Mouse (Mus musculus) spleen, adult 2 months (tissue): ENCODE data around the gene Zscan26. TPM values are rescaled to one million over a fixed set of nuclear protein-coding genes. Genes with fewer than 3 reads are reported as not detected.

Experiments
- DNase-seq, 2 experiments: peaks; one replicate each; pipeline versions ENCODE4 v3.0.0 to v3.0.0-alpha.2; 2012 to 2021; ENCODE audit warnings: low spot score in 2 of 2, low read depth in 1 of 2
- H3K27ac ChIP-seq: fragments of 200-500 bp; 2 replicates; pipeline ENCODE4 v1.5.1; 2012; ENCODE audit warnings: low read length, inconsistent platforms; ENCODE audit not compliant: insufficient read depth
- H3K27me3 ChIP-seq: fragments of 200-500 bp; 2 replicates; pipeline ENCODE4 v1.6.1; 2012; ENCODE audit warnings: mild to moderate bottlenecking, moderate library complexity, low read length, inconsistent platforms; ENCODE audit not compliant: control insufficient read depth, insufficient read depth
- H3K36me3 ChIP-seq: fragments of 200-500 bp; 2 replicates; pipeline ENCODE4 v1.6.1; 2012; ENCODE audit warnings: mild to moderate bottlenecking, low read length, inconsistent platforms; ENCODE audit not compliant: control insufficient read depth, insufficient read depth
- H3K4me1 ChIP-seq: fragments of 200-500 bp; 2 replicates; pipeline ENCODE4 v1.6.1; 2011; ENCODE audit warnings: inconsistent platforms; ENCODE audit not compliant: control insufficient read depth, insufficient read depth, insufficient read length
- H3K4me3 ChIP-seq: fragments of 200-500 bp; 2 replicates; pipeline ENCODE4 v1.5.1; 2011; ENCODE audit warnings: mild to moderate bottlenecking, inconsistent platforms; ENCODE audit not compliant: insufficient read depth, insufficient read length; ENCODE audit errors: extremely low read depth
- CTCF ChIP-seq: fragments of 200-500 bp; IDR thresholded peaks from 2 replicates; pipeline ENCODE4 v1.5.1; 2011; ENCODE audit warnings: mild to moderate bottlenecking, inconsistent platforms; ENCODE audit not compliant: insufficient read depth, insufficient read length, insufficient replicate concordance; ENCODE audit errors: extremely low read depth
- POLR2A ChIP-seq: fragments of 200-500 bp; IDR thresholded peaks from 2 replicates; pipeline ENCODE4 v1.6.1; 2011; ENCODE audit warnings: low read depth, low read length, inconsistent platforms
- WGBS: fragments of 180-500 bp; shearing (Covaris S2); methylation state at CpG from one replicate; pipeline ENCODE4 v1.1.7; 2018; 5-methylcytosine and 5-hydroxymethylcytosine counted together
- polyA plus RNA-seq: library from polyadenylated mRNA; depleted of rRNA; stranded (reverse); fragments of >200 nt; gene quantifications from 2 replicates; pipeline ENCODE4 v1.2.3, GENCODE M21; 2012

Gene Zscan26
- polyA plus RNA-seq, 1 experiment, result 8.5 TPM

DNA sequence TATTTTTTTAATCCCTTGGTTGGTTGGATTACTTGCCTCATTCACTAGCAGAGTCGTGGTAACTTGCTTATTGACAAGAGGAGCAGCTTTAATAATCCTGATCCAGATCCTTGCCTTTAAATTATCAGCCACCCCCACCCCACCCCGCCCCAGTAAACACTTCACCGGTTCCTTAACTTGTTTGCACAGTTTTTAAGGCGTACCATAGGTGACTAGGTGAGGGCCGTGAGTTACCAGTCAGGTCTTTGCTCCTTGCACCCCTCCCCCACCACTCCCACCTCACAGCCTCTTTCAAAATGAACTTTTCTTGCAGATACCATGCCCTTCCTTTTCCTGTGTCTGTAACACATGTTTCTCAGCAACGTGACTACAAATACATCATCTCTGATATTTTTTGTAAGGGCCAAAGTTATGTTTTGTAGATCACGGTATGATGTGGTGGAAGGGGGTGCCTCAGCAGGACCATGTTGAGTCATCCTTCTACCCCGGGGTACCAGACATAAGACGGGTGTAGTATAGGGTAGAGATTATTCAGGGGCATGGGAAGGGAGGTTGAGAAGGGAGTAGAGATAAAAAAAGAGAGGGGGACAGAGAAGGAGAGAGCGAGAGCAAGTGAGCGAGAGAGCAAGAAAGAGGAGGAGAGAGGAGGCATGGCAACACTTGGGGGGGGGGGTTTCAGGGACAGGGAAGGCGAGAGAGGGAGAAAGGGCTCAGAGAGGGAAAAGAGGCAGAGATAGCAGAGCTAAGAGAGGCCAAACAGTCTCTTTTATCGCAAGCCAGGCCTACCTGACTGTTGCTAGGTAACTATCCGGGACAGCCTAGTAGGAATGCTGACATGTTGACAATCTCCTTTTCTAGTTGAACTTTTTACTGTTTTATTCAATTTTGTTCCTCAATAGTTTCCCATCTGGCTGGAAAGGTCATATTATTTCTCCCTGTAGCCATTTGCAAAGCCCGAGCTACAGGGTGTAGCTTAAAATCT lies 39.0 kb downstream of the Zscan26 start:
- 75% methylated on average over 15 of the region's 15 CpGs for WGBS
- no peak overlapping the region for H3K27ac ChIP-seq
- H3K4me1 ChIP-seq, result no peaks in the 10 kb centered on the region
- no peak overlapping the region for H3K4me3 ChIP-seq
- no peaks in the 10 kb centered on the region for H3K36me3 ChIP-seq
- DNase-seq, result no peak
- H3K27me3 ChIP-seq, result no peaks in the 10 kb centered on the region
- TF ChIP-seq POLR2A, result no peak
- no peak for TF ChIP-seq CTCF

GRCm38 (mm10) chr13:21408805-21409459 lies 44.6 kb downstream of the Zscan26 start:
- no peak for DNase-seq
- no peak overlapping the region for H3K27ac ChIP-seq
- H3K27me3 ChIP-seq, result peaks cover 1% of the 10 kb centered on the region; the same call in 1 of the 2 replicates
- TF ChIP-seq POLR2A (no peak), CTCF (no peak)
- no peaks in the 10 kb centered on the region for H3K36me3 ChIP-seq
- 68% methylated on average over 11 of the region's 11 CpGs for WGBS
- no peaks in the 10 kb centered on the region for H3K4me1 ChIP-seq
- H3K4me3 ChIP-seq, result peak overlapping the region; percentile 66

- WGBS, result 4% methylated on average over 27 of the region's 27 CpGs
- H3K36me3 ChIP-seq, result no peaks in the 10 kb centered on the region
- TF ChIP-seq POLR2A, result no peak
- no peak for TF ChIP-seq CTCF
- peak; percentile 4 to 26 for DNase-seq
- peak overlapping the region; percentile 66 for H3K4me3 ChIP-seq
- peaks cover 1% of the 10 kb centered on the region; the same call in 1 of the 2 replicates for H3K27me3 ChIP-seq
- H3K27ac ChIP-seq, result peak overlapping the region; percentile 19; the same call in 1 of the 2 replicates
- no peaks in the 10 kb centered on the region for H3K4me1 ChIP-seq
Observed at GRCm38 (mm10) chr13:21407969-21408804, 45.3 kb downstream of the Zscan26 start.

DNA sequence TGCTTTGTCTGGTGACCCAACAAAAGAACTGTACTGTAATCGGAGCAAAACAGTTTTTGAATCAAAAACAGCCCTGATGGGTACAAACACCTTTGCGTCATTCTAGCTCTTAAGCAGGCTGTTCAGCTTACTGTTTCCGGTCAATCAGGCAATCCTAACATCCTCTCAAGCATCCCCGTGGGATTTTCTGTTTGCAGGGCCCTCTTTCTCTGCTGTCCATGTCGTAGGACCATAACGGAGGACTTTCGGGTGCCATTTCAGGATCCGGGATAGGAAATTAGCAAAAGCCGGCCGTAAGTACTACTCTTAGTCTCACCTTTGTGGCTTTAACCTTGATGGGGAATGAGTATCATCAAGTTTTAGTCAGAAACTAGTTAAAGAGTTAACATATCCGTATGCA lies 46.2 kb downstream of the Zscan26 start:
- 86% methylated on average over 11 of the region's 11 CpGs for WGBS
- no peak for DNase-seq
- H3K4me3 ChIP-seq, result no peak overlapping the region
- peaks cover 1% of the 10 kb centered on the region; the same call in 1 of the 2 replicates for H3K27me3 ChIP-seq
- H3K4me1 ChIP-seq, result no peaks in the 10 kb centered on the region; the same call in 1 of the 2 replicates
- no peak for TF ChIP-seq CTCF
- no peak for TF ChIP-seq POLR2A
- H3K27ac ChIP-seq, result no peak overlapping the region
- H3K36me3 ChIP-seq, result no peaks in the 10 kb centered on the region

GRCm38 (mm10) chr13:21402848-21403247 lies 50.7 kb downstream of the Zscan26 start:
- TF ChIP-seq POLR2A, result no peak
- TF ChIP-seq CTCF, result no peak
- H3K27ac ChIP-seq, result no peak overlapping the region
- H3K27me3 ChIP-seq, result peaks cover 1% of the 10 kb centered on the region; the same call in 1 of the 2 replicates
- H3K4me3 ChIP-seq, result peak overlapping the region; percentile 96
- H3K4me1 ChIP-seq, result peaks cover 1% of the 10 kb centered on the region
- H3K36me3 ChIP-seq, result no peaks in the 10 kb centered on the region
- 0% methylated on average over 2 of the region's 2 CpGs for WGBS
- no peak for DNase-seq

GRCm38 (mm10) chr13:21402287-21402846 lies 51.2 kb downstream of the Zscan26 start, which contains the start of gene Zkscan3:
TSS of gene Zkscan3 (minus strand) at chr13:21402755.
- peak; percentile 32; the same call in 1 of the 2 replicates for TF ChIP-seq POLR2A
- no peak for TF ChIP-seq CTCF
- Histone ChIP-seq H3K4me3 (peak within 1 kb of the TSS; percentile 96), H3K36me3 (no peaks in the 10 kb centered on the region), H3K27me3 (peaks cover 1% of the 10 kb centered on the region; the same call in 1 of the 2 replicates), H3K27ac (peak within 1 kb of the TSS; percentile 64), H3K4me1 (peaks cover 1% of the 10 kb centered on the region)
- peak; percentile 70 to 76 for DNase-seq
- under 1% methylated on average over 35 of the region's 35 CpGs for WGBS
